Mouse (Mus musculus) adrenal gland (tissue): Measurements from ENCODE around the gene Dmbt1.
"Not testable (repeated sequence)": the region's sequence is repeated elsewhere in the genome, so short reads cannot be mapped to it uniquely, and the experiment has no call there.

Experiments
- intact Hi-C: fragments of 180-260 bp; cut with DNase I; formaldehyde crosslinking; loops from one replicate; pipeline ENCODE4 v1.15.1; 2025

Gene Dmbt1

GRCm38 (mm10) chr7:131049829-131050228, 18.0 kb downstream of the Dmbt1 start:
- intact Hi-C loops = loop anchor here (5.0 kb wide), 1 partner anchor 53 kb away; no protein-coding TSS in a partner anchor

- intact Hi-C loops = loop anchor here (5.0 kb wide), 1 partner anchor 58 kb away; no protein-coding TSS in a partner anchor
Measured at GRCm38 (mm10) chr7:131054808-131055370, 23.0 kb downstream of the Dmbt1 start.

GRCm38 (mm10) chr7:131057918-131058317, 26.1 kb downstream of the Dmbt1 start:
- intact Hi-C loops = not testable (repeated sequence)

DNA sequence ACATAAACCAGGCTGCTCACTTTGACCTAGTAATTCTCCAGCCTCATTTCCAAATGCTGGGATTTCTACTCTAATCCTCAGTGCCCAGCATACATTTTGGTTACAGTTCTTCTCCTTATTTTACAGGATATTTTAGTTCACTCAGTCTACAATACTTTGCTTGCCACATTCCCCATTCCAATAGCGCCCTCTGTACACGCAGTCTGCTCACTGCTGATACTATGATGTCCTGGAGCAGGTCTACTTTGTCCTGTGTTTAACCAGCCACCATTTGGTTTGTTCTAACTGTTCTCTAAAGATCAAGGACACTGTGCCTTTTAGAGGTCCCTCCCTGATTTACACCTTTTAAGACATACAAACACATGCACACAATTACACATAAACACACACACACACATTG, 28.0 kb downstream of the Dmbt1 start:
- intact Hi-C loops = not testable (repeated sequence)

DNA sequence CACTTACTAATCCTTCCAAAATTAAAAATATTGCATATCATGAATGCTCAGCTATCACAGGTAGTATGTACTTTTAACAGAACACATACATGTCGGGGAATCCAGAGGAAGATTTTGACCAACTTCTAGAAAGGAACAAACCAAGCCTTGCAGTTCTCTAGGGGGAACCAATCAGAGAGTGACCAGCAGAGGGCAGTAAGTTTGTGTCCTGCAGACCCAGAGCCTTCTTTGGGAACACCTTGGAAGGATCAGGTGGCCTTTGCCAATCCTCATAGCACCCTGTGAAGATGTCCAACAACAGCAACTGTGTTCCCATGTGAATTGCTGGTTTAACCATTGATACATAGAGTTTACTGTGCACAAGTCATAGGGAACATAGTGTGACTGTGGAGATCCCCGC, 30.7 kb downstream of the Dmbt1 start:
- intact Hi-C loops = no loop called here

- intact Hi-C loops = not testable (repeated sequence)
Measured at GRCm38 (mm10) chr7:131068191-131068590, 36.3 kb downstream of the Dmbt1 start.

DNA sequence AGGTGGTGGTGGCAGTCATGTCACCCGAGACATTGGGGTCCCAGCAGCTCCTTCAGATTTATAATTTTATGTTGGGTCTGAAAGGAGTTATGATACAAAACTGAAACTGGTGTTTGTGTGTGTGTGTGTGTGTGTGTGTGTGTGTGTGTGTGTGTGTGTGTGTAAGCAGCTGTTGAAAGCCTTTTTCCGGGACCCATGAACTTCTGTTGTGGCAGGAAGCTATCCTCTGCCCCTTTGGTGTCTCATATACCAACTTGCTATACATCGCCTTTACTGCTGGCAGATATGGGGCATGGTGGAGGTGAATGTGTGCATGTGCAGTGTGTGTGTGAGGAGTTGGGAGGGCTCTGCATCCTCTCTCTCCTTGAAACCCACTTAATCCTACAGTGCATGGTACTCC, 41.6 kb downstream of the Dmbt1 start:
- intact Hi-C loops = not testable (repeated sequence)

DNA sequence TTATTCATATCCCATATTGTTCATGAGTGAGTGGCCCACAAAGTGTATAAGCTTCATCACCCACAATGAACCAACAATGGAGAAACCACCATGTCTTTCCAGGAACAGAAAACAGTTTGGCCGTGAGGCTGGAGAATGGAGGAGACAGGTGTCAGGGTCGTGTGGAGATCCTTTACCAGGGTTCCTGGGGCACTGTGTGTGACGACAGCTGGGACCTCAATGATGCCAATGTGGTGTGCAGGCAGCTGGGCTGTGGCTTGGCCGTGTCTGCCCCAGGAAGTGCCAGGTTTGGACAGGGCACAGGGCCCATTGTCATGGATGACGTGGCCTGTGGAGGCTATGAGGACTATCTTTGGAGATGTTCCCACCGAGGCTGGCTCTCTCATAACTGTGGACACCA, 42.2 kb downstream of the Dmbt1 start:
- intact Hi-C loops = not testable (repeated sequence)

DNA sequence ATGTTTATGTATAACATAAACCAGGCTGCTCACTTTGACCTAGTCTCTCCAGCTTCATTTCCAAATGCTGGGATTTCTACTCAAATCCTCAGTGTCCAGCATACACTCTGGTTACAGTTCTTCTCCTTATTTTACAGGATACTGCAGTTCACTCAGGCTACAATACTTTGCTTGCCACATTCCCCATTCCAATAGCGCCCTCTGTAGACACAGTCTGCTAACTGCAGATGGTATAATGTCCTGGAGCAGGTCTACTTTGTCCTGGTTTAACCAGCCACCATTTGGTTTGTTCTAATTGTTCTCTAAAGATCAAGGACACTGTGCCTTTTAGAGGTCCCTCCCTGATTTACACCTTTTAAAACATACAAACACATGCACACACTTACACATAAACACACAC, 44.1 kb downstream of the Dmbt1 start:
- intact Hi-C loops = no loop called here

- intact Hi-C loops = not testable (repeated sequence)
Measured at GRCm38 (mm10) chr7:131082403-131082802, 50.5 kb downstream of the Dmbt1 start.

- intact Hi-C loops = no loop called here
Measured at GRCm38 (mm10) chr7:131112486-131112885, 80.6 kb downstream of the Dmbt1 start.

- intact Hi-C loops = no loop called here
Measured at GRCm38 (mm10) chr7:131113676-131114075, 81.8 kb downstream of the Dmbt1 start.

- intact Hi-C loops = no loop called here
Measured at GRCm38 (mm10) chr7:131114434-131114833, 82.6 kb downstream of the Dmbt1 start.

DNA sequence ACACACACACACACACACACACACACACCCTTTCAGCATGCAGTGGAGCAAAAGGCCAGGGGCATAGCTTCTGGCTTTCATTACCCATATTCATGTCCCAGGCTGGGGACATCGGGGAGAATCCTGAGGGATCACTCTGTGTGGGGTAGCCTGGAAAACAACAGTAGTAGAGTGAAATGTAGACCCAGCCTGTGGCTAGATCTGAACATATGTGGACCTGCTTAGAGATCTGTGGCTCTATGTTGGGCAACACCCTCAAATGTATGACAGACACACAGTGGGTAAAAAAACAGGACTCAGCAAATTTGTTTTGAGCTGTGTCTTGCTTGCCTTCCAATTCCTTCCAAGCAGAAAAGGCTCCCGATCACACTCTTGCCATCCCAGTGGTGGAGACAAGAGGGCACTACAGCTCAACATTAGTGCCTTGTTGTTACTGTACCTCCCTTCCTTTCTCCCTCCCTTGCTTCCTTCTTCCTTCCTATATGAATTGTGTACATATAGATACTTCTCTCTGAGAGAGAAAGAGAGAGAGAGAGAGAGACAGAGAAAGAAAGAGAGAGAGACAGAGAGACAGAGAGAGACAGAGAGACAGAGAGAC, 90.5 kb downstream of the Dmbt1 start:
- intact Hi-C loops = no loop called here

DNA sequence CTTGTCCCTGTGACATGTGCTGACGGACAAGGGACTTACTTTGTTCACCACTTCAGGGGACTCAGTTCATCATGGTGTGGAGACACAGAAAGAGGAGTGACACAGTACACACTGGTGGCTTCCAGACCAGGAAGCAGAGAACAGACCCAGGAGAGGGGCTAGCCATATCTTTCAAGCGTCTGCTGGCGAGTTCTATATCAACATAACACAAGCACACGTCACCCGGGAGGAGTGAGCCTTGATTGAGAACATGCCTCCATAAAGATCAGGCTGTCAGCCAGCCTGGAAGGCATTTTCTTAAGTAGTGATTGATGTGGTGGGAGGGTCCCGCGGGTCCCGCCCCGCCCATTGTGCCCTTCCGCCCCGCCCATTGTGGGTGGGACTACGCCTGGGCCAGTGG, 98.2 kb downstream of the Dmbt1 start:
- intact Hi-C loops = no loop called here

DNA sequence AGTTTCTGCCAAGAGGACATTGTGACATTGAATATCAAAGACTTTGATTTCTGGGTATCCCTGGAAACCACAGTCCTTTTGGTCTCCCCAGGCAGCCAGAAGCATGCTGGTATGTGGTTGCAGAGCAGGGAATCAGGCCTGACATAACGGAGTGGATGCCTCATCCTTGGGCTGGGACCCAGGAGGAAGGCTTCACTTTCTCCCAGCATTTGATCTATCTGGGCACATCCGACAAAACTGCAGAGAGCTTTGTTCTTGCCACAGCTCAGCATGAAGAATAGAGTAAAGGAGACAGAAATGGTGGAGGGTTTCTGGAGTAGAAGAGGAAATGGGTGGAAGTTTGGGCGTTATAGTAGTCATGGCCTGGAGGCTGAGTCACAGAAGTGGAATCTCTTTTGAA, 101.3 kb downstream of the Dmbt1 start:
- intact Hi-C loops = no loop called here

GRCm38 (mm10) chr7:131146214-131146613, 114.4 kb downstream of the Dmbt1 start, which contains the start of gene 4933402N03Rik:
Gene 4933402N03Rik (minus strand): TSS chr7:131146314.
- intact Hi-C loops = no loop called here

DNA sequence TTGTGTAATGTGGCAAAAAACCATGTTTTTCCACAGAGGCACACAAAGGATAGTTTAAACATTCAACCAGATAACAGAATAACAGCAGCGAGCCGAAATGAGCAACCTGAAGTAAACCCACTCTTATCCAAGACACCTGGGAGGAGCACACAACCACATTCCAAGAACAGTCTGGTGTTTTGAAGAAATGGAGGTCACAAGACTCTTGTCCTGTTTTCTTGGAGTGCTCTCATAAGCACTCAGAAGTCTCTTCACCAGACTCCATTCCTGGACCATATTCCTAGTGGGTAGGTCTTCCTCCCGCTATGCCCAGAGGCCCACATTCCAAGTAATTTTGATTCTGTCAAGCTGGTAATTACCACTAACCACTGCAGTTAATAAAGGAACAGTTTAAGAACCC, 118.3 kb downstream of the Dmbt1 start:
- intact Hi-C loops = no loop called here

- intact Hi-C loops = no loop called here
Measured at GRCm38 (mm10) chr7:131153044-131153443, 121.2 kb downstream of the Dmbt1 start.

- intact Hi-C loops = no loop called here
Measured at GRCm38 (mm10) chr7:131162251-131162650, 130.4 kb downstream of the Dmbt1 start.

DNA sequence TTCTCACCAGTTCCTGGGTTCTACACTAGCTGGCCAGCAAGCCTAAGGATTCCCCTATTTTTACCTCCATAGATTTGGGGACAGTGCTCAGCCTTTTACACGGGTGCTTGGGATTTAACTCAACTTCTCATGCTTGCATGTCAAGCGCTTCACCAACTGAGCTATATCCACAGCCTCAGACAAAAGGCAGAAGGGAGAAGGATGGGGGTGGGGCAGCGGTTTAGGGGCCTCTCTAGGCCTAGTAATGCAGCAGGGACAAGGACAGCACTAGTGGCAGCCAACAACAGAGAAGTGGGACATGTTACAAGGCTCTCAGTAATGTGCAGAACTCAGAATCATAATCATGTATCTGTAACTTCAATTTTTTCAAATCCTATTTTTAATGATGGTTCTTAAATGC, 135.9 kb downstream of the Dmbt1 start:
- intact Hi-C loops = no loop called here

GRCm38 (mm10) chr7:131169099-131169498, 137.2 kb downstream of the Dmbt1 start:
- intact Hi-C loops = no loop called here
